Mouse (Mus musculus) neural tube, embryonic 11.5 days (tissue): ENCODE data around the gene Ccdc71. TPM values are rescaled to one million over a fixed set of nuclear protein-coding genes. Genes with fewer than 3 reads are reported as not detected.

Experiments
- ATAC-seq: fragments of 200-750 bp; cut with Nextera tagmentation; 2 replicates; pipeline ENCODE4 v1.8.0; 2017; ENCODE audit warnings: moderate number of reproducible peaks, mild to moderate bottlenecking, moderate TSS enrichment, moderate library complexity; ENCODE audit not compliant: insufficient read depth, low FRiP score, low TSS enrichment
- DNase-seq: peaks from one replicate; pipeline ENCODE4 v3.0.0-alpha.2; 2015; ENCODE audit warnings: low spot score
- H3K27ac ChIP-seq: fragments of 300-500 bp; sonication (generic); 2 replicates; pipeline ENCODE4 v1.5.1; 2014; ENCODE audit warnings: low read depth, mild to moderate bottlenecking, low read length
- H3K27me3 ChIP-seq: fragments of 300-500 bp; sonication (generic); 2 replicates; pipeline ENCODE4 v1.6.1; 2014; ENCODE audit warnings: mild to moderate bottlenecking, low read length, mixed read lengths; ENCODE audit not compliant: control insufficient read depth, insufficient read depth
- H3K36me3 ChIP-seq: fragments of 300-500 bp; sonication (generic); 2 replicates; pipeline ENCODE4 v1.6.1; 2014; ENCODE audit warnings: mild to moderate bottlenecking, low read length, moderate library complexity, mixed read lengths; ENCODE audit not compliant: control insufficient read depth, insufficient read depth
- H3K4me1 ChIP-seq: fragments of 300-500 bp; sonication (generic); 2 replicates; pipeline ENCODE4 v1.6.1; 2014; ENCODE audit warnings: low read length, mixed read lengths; ENCODE audit not compliant: control insufficient read depth, insufficient read depth
- H3K4me2 ChIP-seq: fragments of 300-500 bp; sonication (generic); 2 replicates; pipeline ENCODE4 v1.6.1; 2014; ENCODE audit warnings: low read depth, mild to moderate bottlenecking, moderate library complexity
- H3K4me3 ChIP-seq: fragments of 300-500 bp; sonication (generic); 2 replicates; pipeline ENCODE4 v1.5.1; 2014; ENCODE audit warnings: low read depth, low read length
- H3K9ac ChIP-seq: fragments of 300-500 bp; sonication (generic); 2 replicates; pipeline ENCODE4 v1.6.1; 2014; ENCODE audit warnings: mild to moderate bottlenecking, low read length
- H3K9me3 ChIP-seq: fragments of 300-500 bp; sonication (generic); 2 replicates; pipeline ENCODE4 v1.6.1; 2016; ENCODE audit warnings: low read length; ENCODE audit not compliant: control insufficient read depth
- WGBS: fragments of 180-500 bp; shearing (Covaris S2); extraction: QIAGEN DNeasy Blood & Tissue Kit; methylation state at CpG from one replicate; pipeline ENCODE4 v1.1.7; 2014; 5-methylcytosine and 5-hydroxymethylcytosine counted together
- polyA plus RNA-seq: library from polyadenylated mRNA; unstranded; fragments of >200 nt; fragmentation: Nextera tagmentation; extraction: Ambion mirVana; gene quantifications from 2 replicates; pipeline ENCODE4 v1.2.1, GENCODE M21; 2014

Gene Ccdc71
- 50.2 and 58.2 TPM in 2 replicates for polyA plus RNA-seq

DNA sequence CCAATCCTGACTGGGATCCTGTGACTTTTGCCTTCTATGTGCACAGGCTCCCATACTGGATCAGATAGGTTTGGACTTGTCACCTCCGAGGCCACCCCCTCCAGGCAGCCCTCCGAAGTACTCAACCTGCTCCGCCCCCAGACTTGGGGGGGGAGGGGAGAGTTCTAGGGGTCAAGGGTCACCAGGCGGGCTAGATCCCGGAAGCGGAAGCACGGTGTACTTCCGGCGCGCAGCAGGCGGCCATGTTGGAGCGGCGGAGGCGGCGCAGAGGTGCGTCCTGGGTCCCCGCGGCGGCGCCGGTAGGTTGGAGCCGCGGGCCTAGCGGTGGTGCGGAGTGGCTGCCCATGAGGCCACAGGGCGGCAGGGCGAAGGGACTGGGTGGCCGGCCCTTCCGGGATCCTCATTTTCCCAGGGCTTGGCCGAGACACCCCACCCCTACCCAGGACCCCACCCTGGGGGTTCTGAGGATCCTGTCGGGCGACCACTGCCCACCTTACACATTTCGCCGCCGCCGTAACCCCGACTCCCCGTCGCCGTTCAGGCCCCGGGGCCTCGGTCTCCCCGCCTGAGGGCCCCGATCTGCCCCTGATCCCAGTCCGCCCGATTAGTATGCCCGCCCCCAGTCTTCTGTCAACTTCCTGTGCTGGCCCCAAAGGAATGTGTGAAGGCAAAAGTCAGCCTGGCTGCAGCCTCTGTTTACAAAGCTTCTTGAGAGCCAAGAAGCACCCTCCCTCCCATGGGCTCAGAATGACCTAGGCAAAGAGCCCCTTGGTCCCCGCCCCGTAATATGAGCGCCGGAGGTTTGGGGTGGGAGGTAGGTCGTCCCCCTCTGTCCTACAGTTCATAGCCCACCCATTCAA, at the start of gene Ccdc71:
Ccdc71 (plus strand) TSS at position 209 of the 860 bp plus-strand sequence.
- DNase-seq (peak; percentile 90), ATAC-seq (peak; percentile 77)
- H3K9ac ChIP-seq, result peak within 1 kb of the TSS; percentile 88
- peak within 1 kb of the TSS; percentile 92 for H3K4me2 ChIP-seq
- H3K4me3 ChIP-seq, result peak within 1 kb of the TSS; percentile 96
- WGBS, result under 1% methylated on average over 42 of the region's 52 CpGs
- H3K36me3 ChIP-seq, result peaks cover 14% of the 10 kb centered on the region
- peaks cover 9% of the 10 kb centered on the region for H3K4me1 ChIP-seq
- H3K27ac ChIP-seq, result peak within 1 kb of the TSS; percentile 70; the same call in 1 of the 2 replicates
- no peaks in the 10 kb centered on the region for H3K9me3 ChIP-seq
- no peaks in the 10 kb centered on the region for H3K27me3 ChIP-seq

DNA sequence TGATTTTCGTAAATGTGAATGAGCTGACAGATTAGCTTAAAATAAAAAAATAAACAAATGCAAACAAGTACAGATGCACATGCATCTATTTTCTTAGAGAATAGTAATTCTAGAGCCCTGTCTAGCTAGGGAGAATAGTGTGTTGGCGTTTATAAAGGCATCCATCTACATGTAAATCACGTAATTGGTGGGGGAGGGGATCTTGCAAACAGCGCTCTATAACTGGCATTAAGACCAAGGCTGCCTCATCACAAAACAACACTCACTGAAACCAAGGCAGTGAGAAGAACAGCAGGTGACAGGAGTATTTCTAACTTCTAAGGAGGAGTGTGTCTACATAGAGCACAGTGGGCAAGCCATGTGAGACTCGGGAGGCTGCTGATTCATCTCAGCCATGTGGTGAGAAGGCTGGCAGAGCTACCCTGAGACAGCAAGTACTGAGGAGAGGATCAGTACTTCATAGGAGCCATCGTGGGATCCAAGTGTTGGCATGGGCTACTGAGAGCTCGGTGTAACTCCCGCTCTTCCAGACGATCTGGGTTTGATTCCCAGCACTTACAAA, 48.9 kb upstream of the Ccdc71 start:
- Histone ChIP-seq H3K4me2 (no peak overlapping the region), H3K36me3 (no peaks in the 10 kb centered on the region), H3K9me3 (no peaks in the 10 kb centered on the region), H3K4me3 (no peak overlapping the region), H3K27ac (no peak overlapping the region), H3K4me1 (no peaks in the 10 kb centered on the region), H3K27me3 (no peaks in the 10 kb centered on the region), H3K9ac (no peak overlapping the region)
- 80% methylated on average over 9 of the region's 9 CpGs for WGBS
- DNase-seq, result no peak
- ATAC-seq, result no peak

DNA sequence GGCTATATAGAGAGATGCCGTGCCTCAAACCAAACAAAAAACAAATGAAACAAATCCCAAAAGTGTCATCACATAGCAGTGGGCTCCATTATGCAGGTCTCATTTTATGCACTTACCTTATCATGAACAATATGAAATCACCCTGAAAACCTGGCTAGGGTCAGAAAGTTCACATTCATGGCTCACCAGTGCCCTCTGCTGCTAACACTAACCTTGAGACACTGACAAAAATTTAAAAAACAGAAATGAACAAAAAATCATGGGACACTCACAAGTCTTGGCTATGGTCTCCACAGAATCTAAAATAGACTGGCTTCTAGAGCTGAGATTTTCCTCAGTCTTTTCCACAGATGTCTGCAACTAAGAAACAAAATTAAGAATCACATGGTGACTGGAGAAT, 48.1 kb upstream of the Ccdc71 start:
- H3K9ac ChIP-seq, result no peak overlapping the region
- H3K4me2 ChIP-seq, result no peak overlapping the region
- no peaks in the 10 kb centered on the region for H3K9me3 ChIP-seq
- H3K36me3 ChIP-seq, result no peaks in the 10 kb centered on the region
- DNase-seq (no peak), ATAC-seq (no peak)
- H3K27ac ChIP-seq, result no peak overlapping the region
- H3K27me3 ChIP-seq, result no peaks in the 10 kb centered on the region
- H3K4me3 ChIP-seq, result no peak overlapping the region
- 91% methylated on average over 1 of the region's 1 CpGs for WGBS
- H3K4me1 ChIP-seq, result no peaks in the 10 kb centered on the region

DNA sequence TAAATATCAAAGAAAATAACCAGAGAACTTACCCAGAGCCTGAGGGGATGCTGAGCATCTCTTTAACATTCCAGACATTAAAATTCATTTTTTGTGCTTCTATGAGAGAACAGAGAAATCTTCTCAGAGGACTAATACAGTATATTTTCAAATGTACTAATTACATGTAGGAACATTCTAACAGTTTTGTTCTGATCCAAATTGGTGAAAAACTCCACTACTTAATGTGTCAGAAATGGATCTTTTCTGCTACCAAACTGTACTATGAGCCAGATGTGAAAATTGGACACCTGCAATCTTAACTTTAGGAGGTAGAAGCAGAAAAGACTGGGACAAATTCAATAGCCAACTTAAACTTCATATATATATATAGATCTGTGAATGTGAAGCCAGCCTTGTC, 31.9 kb upstream of the Ccdc71 start, which contains the start of gene Ccdc36:
Ccdc36 (minus strand) TSS at position 101 of the 400 bp plus-strand sequence.
- no peaks in the 10 kb centered on the region for H3K9me3 ChIP-seq
- H3K27ac ChIP-seq, result no peak within 1 kb of the TSS
- DNase-seq (no peak), ATAC-seq (no peak)
- 0 out of 2 replicates have a peak, but pooled peaks cover 5% of the 10 kb centered on the region for H3K4me1 ChIP-seq
- H3K4me2 ChIP-seq, result no peak within 1 kb of the TSS
- H3K9ac ChIP-seq, result no peak within 1 kb of the TSS
- H3K27me3 ChIP-seq, result no peaks in the 10 kb centered on the region
- no peak within 1 kb of the TSS for H3K4me3 ChIP-seq
- H3K36me3 ChIP-seq, result no peaks in the 10 kb centered on the region

DNA sequence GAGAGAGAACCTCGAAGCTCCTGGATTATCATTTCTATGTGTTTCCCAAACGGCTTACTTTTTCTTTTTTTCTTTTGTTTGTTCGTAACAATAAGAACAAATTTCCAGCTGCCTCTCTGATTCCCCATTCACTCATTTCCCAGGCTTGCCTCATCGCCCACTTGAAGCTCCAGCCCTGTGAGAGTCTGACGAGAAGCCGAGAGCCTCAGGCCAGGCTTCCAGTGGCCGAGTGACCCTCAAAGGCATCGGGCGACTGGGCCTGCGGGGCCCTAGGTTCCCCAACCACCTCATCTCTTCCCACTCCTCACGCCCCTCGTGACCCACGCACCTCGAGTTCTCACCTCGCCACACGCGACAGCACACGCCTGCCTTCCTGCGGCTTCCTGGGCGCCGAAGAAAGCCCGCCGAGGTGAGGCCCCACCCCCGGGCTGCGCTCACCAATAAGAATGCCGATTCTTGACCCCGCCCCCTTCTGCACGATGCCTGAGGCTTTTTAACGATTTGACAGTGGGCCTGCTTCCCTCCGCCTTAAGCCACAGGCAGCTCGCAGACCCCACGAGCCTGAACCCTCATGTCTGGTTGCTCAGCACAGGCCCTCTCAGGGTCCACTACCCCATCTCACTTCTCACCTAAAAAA, 28.8 kb upstream of the Ccdc71 start:
- Histone ChIP-seq H3K27me3 (no peaks in the 10 kb centered on the region), H3K36me3 (no peaks in the 10 kb centered on the region), H3K4me1 (0 out of 2 replicates have a peak, but pooled peaks cover 5% of the 10 kb centered on the region), H3K27ac (no peak overlapping the region), H3K9me3 (no peaks in the 10 kb centered on the region), H3K4me2 (peak overlapping the region; percentile 37), H3K9ac (no peak overlapping the region; the same call in 1 of the 2 replicates), H3K4me3 (peak overlapping the region; percentile 3; the same call in 1 of the 2 replicates)
- ATAC-seq, result no peak
- 42% methylated on average over 32 of the region's 32 CpGs for WGBS
- DNase-seq, result peak; percentile 65

DNA sequence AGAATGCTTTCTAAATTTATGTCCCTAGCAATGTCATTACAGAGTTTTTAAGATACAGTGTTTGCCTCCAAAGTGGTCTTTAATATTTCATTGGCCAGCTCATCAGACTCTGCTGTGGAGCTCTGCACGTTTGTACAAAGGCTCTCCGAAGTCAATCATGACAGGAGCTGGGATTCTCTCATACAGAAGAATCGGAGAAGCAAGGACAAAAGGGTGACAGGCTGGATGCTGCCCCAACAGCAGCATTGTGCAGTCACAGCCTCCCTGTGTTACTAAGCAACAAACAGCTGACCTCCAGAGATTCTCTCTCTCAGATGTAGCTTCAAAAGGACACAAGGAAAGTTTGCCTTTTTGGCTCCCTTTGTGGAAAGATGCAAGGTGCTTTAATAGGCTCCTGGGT, 24.1 kb upstream of the Ccdc71 start, which contains the start of gene BC048562:
BC048562 (plus strand) TSS at position 301 of the 400 bp plus-strand sequence.
- Histone ChIP-seq H3K27me3 (no peaks in the 10 kb centered on the region), H3K36me3 (no peaks in the 10 kb centered on the region), H3K9me3 (no peaks in the 10 kb centered on the region), H3K4me1 (peaks cover 5% of the 10 kb centered on the region; the same call in 1 of the 2 replicates), H3K4me2 (no peak within 1 kb of the TSS), H3K27ac (no peak within 1 kb of the TSS), H3K9ac (no peak within 1 kb of the TSS), H3K4me3 (no peak within 1 kb of the TSS)
- ATAC-seq, result no peak
- no peak for DNase-seq
- 57% methylated on average over 3 of the region's 3 CpGs for WGBS

DNA sequence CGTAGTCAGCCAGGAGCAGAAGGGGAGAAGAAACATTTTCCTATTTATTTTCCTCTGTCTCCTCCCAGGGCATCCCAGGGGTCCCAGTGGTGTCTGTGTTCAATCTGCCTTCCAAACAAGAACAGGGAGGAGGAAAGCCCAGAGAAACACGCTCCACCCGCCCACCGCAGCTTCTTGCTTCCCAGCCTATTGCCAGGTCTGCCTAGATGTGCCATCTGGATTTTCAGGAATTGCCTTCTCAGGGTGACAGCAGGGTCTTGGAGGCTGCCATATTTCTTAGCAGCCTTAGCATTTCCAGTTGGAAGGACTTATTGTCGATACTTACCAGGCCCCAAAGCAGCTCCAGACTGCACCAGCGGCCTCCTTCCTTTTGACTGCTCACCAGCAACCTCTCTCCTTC, 21.2 kb upstream of the Ccdc71 start:
- 82% methylated on average over 6 of the region's 6 CpGs for WGBS
- ATAC-seq, result no peak
- no peaks in the 10 kb centered on the region for H3K9me3 ChIP-seq

DNA sequence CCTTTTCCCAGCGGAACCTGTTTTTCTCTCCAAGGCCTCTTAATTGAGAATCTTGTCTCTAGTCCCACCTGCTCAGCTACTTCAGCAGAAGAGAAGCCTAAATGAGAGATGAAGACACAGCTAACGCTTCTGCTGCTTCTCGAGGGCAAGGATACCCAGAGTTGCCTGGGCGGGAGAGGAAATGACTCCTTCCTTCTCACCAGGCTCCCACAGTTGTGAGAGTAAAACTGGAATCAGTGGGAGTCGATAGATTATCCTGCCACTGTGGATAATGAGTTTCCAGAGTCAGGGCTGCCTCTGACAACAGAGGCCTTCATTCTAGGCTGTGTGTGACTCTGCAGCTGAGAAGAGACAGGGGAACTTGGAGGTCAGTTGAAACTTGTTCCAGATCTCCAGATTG, 19.8 kb upstream of the Ccdc71 start:
- 78% methylated on average over 5 of the region's 5 CpGs for WGBS
- Histone ChIP-seq H3K36me3 (no peaks in the 10 kb centered on the region), H3K4me2 (no peak overlapping the region), H3K4me3 (no peak overlapping the region), H3K9ac (no peak overlapping the region), H3K27me3 (no peaks in the 10 kb centered on the region), H3K9me3 (no peaks in the 10 kb centered on the region), H3K27ac (no peak overlapping the region), H3K4me1 (no peaks in the 10 kb centered on the region; the same call in 1 of the 2 replicates)
- no peak for ATAC-seq
- no peak for DNase-seq

More for the DNA sequence above, 21.2 kb upstream of the Ccdc71 start:
- no peak for DNase-seq
- Histone ChIP-seq H3K36me3 (no peaks in the 10 kb centered on the region), H3K4me2 (no peak overlapping the region), H3K4me1 (no peaks in the 10 kb centered on the region; the same call in 1 of the 2 replicates), H3K27ac (no peak overlapping the region), H3K4me3 (no peak overlapping the region), H3K9ac (no peak overlapping the region), H3K27me3 (no peaks in the 10 kb centered on the region)
